31 mouse cellular contexts compared by ENCODE assay signal in genomic region chr13:72961291-72961690, GRCm38 (mm10).
"Had no signal": no experiment of that assay in that cellular context is flagged by ENCODE, and none has a peak within 500 bp of the region (broad histone marks: within the 10 kb centered on the region; RNA-seq: fewer than 3 reads in every experiment).

No protein-coding gene starts in this region.

- H3K9ac ChIP-seq: limb, embryonic 12.5 days; limb, embryonic 13.5 days; limb, embryonic 15.5 days; liver, embryonic 12.5 days; liver, embryonic 13.5 days; liver, embryonic 14.5 days; liver, embryonic 15.5 days; liver, postnatal 0 days; lung, embryonic 14.5 days; lung, embryonic 15.5 days; midbrain, embryonic 12.5 days; midbrain, embryonic 15.5 days; neural tube, embryonic 12.5 days had no signal

- H3K4me1 ChIP-seq: limb, embryonic 12.5 days; limb, embryonic 13.5 days; limb, embryonic 15.5 days; liver, embryonic 12.5 days; liver, embryonic 13.5 days; liver, embryonic 15.5 days; lung, embryonic 15.5 days; megakaryocyte, embryonic 14.5 days had no signal

- H3K27me3 ChIP-seq: liver, embryonic 13.5 days; liver, embryonic 15.5 days; lung, embryonic 15.5 days; megakaryocyte, embryonic 14.5 days; neural tube, embryonic 12.5 days had no signal

- ATAC-seq: liver, embryonic 12.5 days; liver, postnatal 0 days; lung, postnatal 0 days; midbrain, embryonic 15.5 days; midbrain, embryonic 16.5 days had no signal

- H3K4me2 ChIP-seq: limb, embryonic 12.5 days; limb, embryonic 13.5 days; limb, embryonic 15.5 days; liver, embryonic 11.5 days; liver, embryonic 12.5 days; liver, embryonic 13.5 days; liver, embryonic 15.5 days; lung, embryonic 14.5 days; lung, embryonic 15.5 days; midbrain, embryonic 12.5 days; midbrain, embryonic 15.5 days; neural tube, embryonic 12.5 days had no signal

- DNase-seq: left cerebral cortex, postnatal 4 days; liver; liver, embryonic 13.5 days; liver, postnatal 0 days; lung, adult 18-20 months; lung, adult 2 months; lung, embryonic 14.5 days; lung, postnatal 10 days; lung, postnatal 14 days; lung, postnatal 36 days; lung, postnatal 4 days; midbrain, embryonic 14.5 days had no signal

- H3K4me3 ChIP-seq: left cerebral cortex, adult 2 months; limb, embryonic 10.5 days; limb, embryonic 12.5 days; limb, embryonic 13.5 days; limb, embryonic 15.5 days; liver, embryonic 12.5 days; liver, embryonic 13.5 days; liver, embryonic 15.5 days; lung, embryonic 15.5 days; megakaryocyte, embryonic 14.5 days; midbrain, embryonic 10.5 days; midbrain, embryonic 12.5 days; midbrain, embryonic 15.5 days; myocyte; neural tube, embryonic 12.5 days had no signal

- H3K27ac ChIP-seq: left cerebral cortex, adult 2 months; limb, embryonic 10.5 days; limb, embryonic 12.5 days; limb, embryonic 13.5 days; limb, embryonic 15.5 days; liver, embryonic 12.5 days; liver, embryonic 13.5 days; liver, embryonic 14.5 days; liver, embryonic 15.5 days; lung, embryonic 15.5 days; macrophage; midbrain, embryonic 10.5 days; midbrain, embryonic 12.5 days; midbrain, embryonic 15.5 days; neural tube, embryonic 12.5 days had no signal

- H3K36me3 ChIP-seq: limb, embryonic 10.5 days; limb, embryonic 12.5 days; limb, embryonic 13.5 days; limb, embryonic 15.5 days; liver, embryonic 12.5 days; liver, embryonic 13.5 days; liver, embryonic 15.5 days; lung, embryonic 15.5 days; midbrain, embryonic 10.5 days; midbrain, embryonic 12.5 days; midbrain, embryonic 15.5 days; neural tube, embryonic 12.5 days had no signal

- H3K9me3 ChIP-seq: limb, embryonic 10.5 days; limb, embryonic 12.5 days; limb, embryonic 13.5 days; limb, embryonic 15.5 days; liver, embryonic 12.5 days; liver, embryonic 13.5 days; liver, embryonic 15.5 days; lung, embryonic 15.5 days; midbrain, embryonic 10.5 days; midbrain, embryonic 12.5 days; midbrain, embryonic 15.5 days; neural tube, embryonic 12.5 days had no signal
